Mouse (Mus musculus) C2C12 (cell line): ENCODE data around the gene Cdhr1. TPM values are rescaled to one million over a fixed set of nuclear protein-coding genes. Genes with fewer than 3 reads are reported as not detected.

Experiments used
- H3K27me3 ChIP-seq: one replicate; pipeline ENCODE4 v1.6.1; 2011; ENCODE audit not compliant: control insufficient read depth, insufficient read depth, insufficient read length
- H3K36me3 ChIP-seq: one replicate; pipeline ENCODE4 v1.6.1; 2011; ENCODE audit not compliant: control insufficient read depth, insufficient read depth
- H3K4me3 ChIP-seq: one replicate; pipeline ENCODE4 v1.5.1; 2011; ENCODE audit warnings: mild to moderate bottlenecking, control low read depth; ENCODE audit not compliant: poor library complexity, insufficient read depth, severe bottlenecking
- H3K79me2 ChIP-seq: one replicate; pipeline ENCODE4 v1.6.1; 2011; ENCODE audit not compliant: control insufficient read depth, insufficient read depth
- H3K79me3 ChIP-seq: one replicate; pipeline ENCODE4 v1.6.1; 2011; ENCODE audit warnings: low read depth, control low read depth
- H3ac ChIP-seq: one replicate; pipeline ENCODE3; 2011; ENCODE audit warnings: low read depth; ENCODE audit not compliant: control insufficient read depth, insufficient read length
- CEBPB ChIP-seq: IDR thresholded peaks from one replicate; pipeline ENCODE4 v1.6.1; 2011; ENCODE audit warnings: low read depth, mild to moderate bottlenecking, control low read depth, moderate library complexity
- CTCF ChIP-seq: IDR thresholded peaks from one replicate; pipeline ENCODE4 v1.5.1; 2011; ENCODE audit not compliant: control insufficient read depth, insufficient read depth, insufficient read length
- FOSL1 ChIP-seq: IDR thresholded peaks from one replicate; pipeline ENCODE4 v1.8.0; 2011; ENCODE audit warnings: mild to moderate bottlenecking, low read length; ENCODE audit not compliant: poor library complexity, insufficient read depth, severe bottlenecking
- MAX ChIP-seq: IDR thresholded peaks from one replicate; pipeline ENCODE4 v1.6.1; 2011; ENCODE audit warnings: mild to moderate bottlenecking, control low read depth
- MYOD1 ChIP-seq: IDR thresholded peaks from one replicate; pipeline ENCODE4 v1.6.1; 2011; ENCODE audit warnings: low read depth; ENCODE audit not compliant: control insufficient read depth, insufficient read length
- MYOG ChIP-seq: IDR thresholded peaks from one replicate; pipeline ENCODE4 v1.6.1; 2011; ENCODE audit not compliant: control insufficient read depth, insufficient read length; ENCODE audit errors: extremely low read depth
- USF1 ChIP-seq: IDR thresholded peaks from one replicate; pipeline ENCODE4 v1.6.1; 2011; ENCODE audit warnings: low read depth, mild to moderate bottlenecking, control low read depth, moderate library complexity
- polyA plus RNA-seq: library from polyadenylated mRNA; unstranded; fragments of >200 nt; fragmentation: generic; extraction: Trizol; gene quantifications from one replicate; pipeline ENCODE4 v1.2.1, GENCODE M21; 2012; ENCODE audit warnings: missing spikeins

The Cdhr1 gene
- polyA plus RNA-seq, 1 experiment: 0.16 TPM

DNA sequence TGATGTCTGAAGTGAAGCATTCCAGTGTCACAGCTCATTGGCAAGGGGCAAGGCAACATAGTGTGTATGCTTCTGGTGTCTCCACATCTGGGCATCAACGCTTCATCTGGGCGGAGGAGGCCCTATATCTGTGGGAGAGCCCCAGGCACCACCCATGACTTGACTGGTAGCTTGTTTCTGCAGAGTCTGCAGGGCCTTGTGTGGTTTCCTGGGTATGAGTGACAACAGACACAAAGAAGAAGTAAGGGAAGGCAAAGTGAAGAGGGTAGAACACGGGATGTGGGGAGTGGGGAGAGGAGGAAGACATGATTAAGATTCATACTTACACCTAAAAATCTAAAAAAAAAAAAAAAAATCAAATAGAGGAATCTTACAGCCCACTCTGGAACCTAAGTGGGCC is 4.3 kb upstream of the Cdhr1 start:
- H3K4me3 ChIP-seq: no peak overlapping the region
- no peaks in the 10 kb centered on the region for H3K79me3 ChIP-seq
- H3ac ChIP-seq: no peak overlapping the region
- peaks cover 6% of the 10 kb centered on the region for H3K27me3 ChIP-seq
- H3K36me3 ChIP-seq: no peaks in the 10 kb centered on the region
- TF ChIP-seq MYOD1 (no peak), MAX (no peak), USF1 (no peak), CTCF (no peak), MYOG (no peak), FOSL1 (no peak), CEBPB (no peak)
- H3K79me2 ChIP-seq: no peaks in the 10 kb centered on the region

DNA sequence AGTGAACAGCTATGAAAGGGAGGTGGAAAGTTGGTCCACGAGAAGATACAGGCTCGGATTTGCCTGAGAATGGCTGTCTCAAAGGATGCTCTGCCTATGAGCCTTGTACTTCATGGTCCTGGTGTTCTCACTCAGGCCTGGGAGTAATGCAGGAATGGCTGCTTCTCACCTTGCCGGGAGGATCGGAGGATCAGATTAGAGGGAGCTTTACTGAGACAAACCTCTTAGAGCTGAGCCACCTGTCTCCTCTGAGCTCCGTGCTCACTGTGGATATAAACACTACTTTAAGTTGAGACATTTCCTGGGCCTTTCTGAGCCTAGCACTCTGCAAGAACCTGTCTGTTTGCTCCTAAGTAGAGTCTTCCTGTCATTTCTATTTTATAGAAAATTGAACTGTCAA is 3.4 kb upstream of the Cdhr1 start:
- no peak for TF ChIP-seq MYOG
- no peak for TF ChIP-seq CTCF
- TF ChIP-seq FOSL1: no peak
- TF ChIP-seq CEBPB: no peak
- H3K36me3 ChIP-seq: no peaks in the 10 kb centered on the region
- H3K79me3 ChIP-seq: no peaks in the 10 kb centered on the region
- no peak overlapping the region for H3K4me3 ChIP-seq
- H3K27me3 ChIP-seq: peaks cover 13% of the 10 kb centered on the region
- no peak overlapping the region for H3ac ChIP-seq
- H3K79me2 ChIP-seq: no peaks in the 10 kb centered on the region

DNA sequence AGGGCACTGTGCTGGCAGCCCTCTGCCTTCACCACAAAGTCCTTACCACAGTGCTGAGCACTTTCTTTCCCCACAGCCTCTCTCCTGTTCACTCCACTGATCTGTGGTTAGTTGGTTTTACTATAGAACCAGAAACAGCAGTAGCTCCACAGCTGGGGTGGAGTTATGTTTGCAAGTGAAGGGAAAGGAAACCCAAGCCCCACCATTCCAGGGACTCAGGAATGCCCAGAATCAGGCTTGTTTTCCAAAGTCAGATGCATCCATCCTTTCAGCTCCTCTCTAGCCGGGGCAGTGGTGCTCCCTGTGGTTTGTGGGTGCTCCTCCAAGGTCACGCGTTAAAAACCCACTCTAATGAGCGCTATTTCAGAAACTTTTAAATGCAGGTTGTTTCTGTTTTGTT is 2.6 kb downstream of the Cdhr1 start:
- no peak for TF ChIP-seq CTCF
- TF ChIP-seq FOSL1: no peak
- no peak for TF ChIP-seq USF1
- TF ChIP-seq MYOG: no peak
- TF ChIP-seq CEBPB: no peak
- no peak for TF ChIP-seq MYOD1
- TF ChIP-seq MAX: no peak
- H3K27me3 ChIP-seq: peaks cover 29% of the 10 kb centered on the region
- no peaks in the 10 kb centered on the region for H3K79me2 ChIP-seq
- H3K4me3 ChIP-seq: no peak overlapping the region
- no peak overlapping the region for H3ac ChIP-seq
- no peaks in the 10 kb centered on the region for H3K79me3 ChIP-seq
- H3K36me3 ChIP-seq: no peaks in the 10 kb centered on the region

DNA sequence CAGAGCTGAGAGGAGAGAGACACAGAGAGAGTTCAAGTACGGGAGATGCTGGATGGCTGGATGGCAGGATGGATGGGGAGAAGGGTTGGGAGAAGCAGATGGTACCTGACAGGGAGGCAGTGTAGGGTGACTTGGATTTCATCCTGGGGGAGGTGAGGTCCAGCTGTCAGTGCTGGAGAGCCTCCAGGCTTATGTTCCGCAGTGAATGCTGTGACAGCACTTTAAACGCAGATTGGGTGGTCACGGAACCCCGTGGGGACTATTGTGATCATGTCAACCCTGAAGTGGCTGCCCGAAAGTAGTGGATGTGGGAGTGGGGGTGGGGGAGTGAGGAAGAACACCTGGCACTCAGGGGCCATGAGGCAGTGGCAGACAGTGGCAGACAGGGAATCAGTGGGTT is 3.7 kb downstream of the Cdhr1 start:
- no peak overlapping the region for H3ac ChIP-seq
- H3K36me3 ChIP-seq: no peaks in the 10 kb centered on the region
- H3K4me3 ChIP-seq: no peak overlapping the region
- TF ChIP-seq USF1: no peak
- TF ChIP-seq CEBPB: no peak
- no peak for TF ChIP-seq FOSL1
- no peak for TF ChIP-seq CTCF
- TF ChIP-seq MYOG: no peak
- TF ChIP-seq MYOD1: no peak
- TF ChIP-seq MAX: no peak
- no peaks in the 10 kb centered on the region for H3K79me3 ChIP-seq
- H3K79me2 ChIP-seq: no peaks in the 10 kb centered on the region
- H3K27me3 ChIP-seq: peaks cover 29% of the 10 kb centered on the region

DNA sequence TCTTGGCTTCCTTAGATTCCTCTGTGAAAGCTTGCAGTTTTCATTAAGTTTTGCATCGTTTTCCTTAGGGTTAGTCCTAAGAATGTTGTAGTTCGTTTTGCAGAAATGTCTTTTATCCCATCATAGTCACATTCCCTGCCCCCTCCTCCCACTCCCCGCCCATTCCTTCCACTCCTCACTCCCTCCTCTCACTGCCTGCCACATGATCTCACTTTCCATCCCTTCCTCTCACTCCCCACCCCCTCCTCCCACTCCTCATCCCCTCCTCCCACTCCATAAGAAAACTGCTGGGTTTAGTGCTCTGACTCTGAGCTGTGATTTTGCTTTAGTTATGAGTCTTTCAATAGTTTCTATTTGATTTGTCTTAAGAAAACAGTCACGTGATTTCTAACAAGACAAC is 14.4 kb downstream of the Cdhr1 start:
- TF ChIP-seq CTCF: no peak
- TF ChIP-seq USF1: peak; percentile 5
- TF ChIP-seq MAX: no peak
- TF ChIP-seq FOSL1: no peak

DNA sequence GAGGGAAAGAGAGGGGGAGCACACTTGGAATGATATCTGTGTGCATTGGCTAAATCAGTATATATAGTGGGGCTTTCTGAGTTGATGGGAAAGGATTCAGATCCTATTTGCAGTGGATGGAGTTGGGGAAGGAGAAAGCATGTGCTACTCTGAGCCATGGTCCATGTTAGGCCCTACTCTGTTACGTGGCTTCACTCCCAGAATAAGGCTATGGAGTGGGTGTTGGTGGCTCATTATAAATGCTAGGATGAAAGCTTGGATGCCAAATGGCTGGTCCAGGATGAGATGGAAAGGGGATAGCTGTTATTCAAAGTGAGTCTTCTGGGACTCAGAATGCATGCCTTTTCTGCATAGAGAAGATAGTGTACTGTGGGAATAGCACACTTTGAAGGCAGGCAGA is 17.4 kb downstream of the Cdhr1 start:
- Histone ChIP-seq H3ac (no peak overlapping the region), H3K27me3 (no peaks in the 10 kb centered on the region), H3K36me3 (no peaks in the 10 kb centered on the region), H3K4me3 (no peak overlapping the region), H3K79me2 (no peaks in the 10 kb centered on the region), H3K79me3 (no peaks in the 10 kb centered on the region)
- no peak for TF ChIP-seq MAX
- no peak for TF ChIP-seq CTCF
- no peak for TF ChIP-seq USF1
- no peak for TF ChIP-seq CEBPB
- TF ChIP-seq MYOD1: no peak
- TF ChIP-seq MYOG: no peak
- no peak for TF ChIP-seq FOSL1

More for the DNA sequence above, 14.4 kb downstream of the Cdhr1 start:
- Histone ChIP-seq H3K36me3 (no peaks in the 10 kb centered on the region), H3ac (no peak overlapping the region), H3K79me3 (no peaks in the 10 kb centered on the region), H3K4me3 (no peak overlapping the region), H3K27me3 (no peaks in the 10 kb centered on the region), H3K79me2 (no peaks in the 10 kb centered on the region)

DNA sequence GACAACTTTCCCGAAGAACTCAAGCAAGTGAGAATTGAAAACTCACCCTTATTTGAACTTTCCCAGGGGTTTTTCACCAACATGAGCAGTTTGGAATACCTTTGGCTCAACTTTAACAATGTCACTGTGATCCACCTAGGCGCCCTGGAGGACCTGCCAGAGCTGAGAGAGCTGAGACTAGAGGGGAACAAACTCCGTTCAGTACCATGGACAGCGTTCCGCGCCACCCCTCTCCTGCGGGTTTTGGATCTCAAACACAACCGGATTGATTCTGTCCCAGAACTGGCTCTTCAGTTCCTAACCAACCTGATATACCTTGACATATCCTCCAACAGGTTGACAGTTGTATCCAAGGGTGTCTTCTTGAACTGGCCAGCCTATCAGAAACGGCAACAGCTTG is 29.6 kb downstream of the Cdhr1 start:
- Histone ChIP-seq H3K79me3 (no peaks in the 10 kb centered on the region), H3K27me3 (no peaks in the 10 kb centered on the region), H3K36me3 (no peaks in the 10 kb centered on the region), H3K4me3 (no peak overlapping the region), H3K79me2 (no peaks in the 10 kb centered on the region), H3ac (no peak overlapping the region)
- TF ChIP-seq CEBPB (no peak), CTCF (no peak), USF1 (no peak), MYOG (no peak), FOSL1 (no peak), MAX (no peak), MYOD1 (no peak)
